Mouse (Mus musculus) lung, postnatal 10 days (tissue): ENCODE measurements around the gene AI481877.
A peak's percentile ranks its signal among the peaks of the same experiment; 100 is the strongest.

Experiments
- DNase-seq: peaks from one replicate; pipeline ENCODE4 v3.0.0; 2021

Gene AI481877

DNA sequence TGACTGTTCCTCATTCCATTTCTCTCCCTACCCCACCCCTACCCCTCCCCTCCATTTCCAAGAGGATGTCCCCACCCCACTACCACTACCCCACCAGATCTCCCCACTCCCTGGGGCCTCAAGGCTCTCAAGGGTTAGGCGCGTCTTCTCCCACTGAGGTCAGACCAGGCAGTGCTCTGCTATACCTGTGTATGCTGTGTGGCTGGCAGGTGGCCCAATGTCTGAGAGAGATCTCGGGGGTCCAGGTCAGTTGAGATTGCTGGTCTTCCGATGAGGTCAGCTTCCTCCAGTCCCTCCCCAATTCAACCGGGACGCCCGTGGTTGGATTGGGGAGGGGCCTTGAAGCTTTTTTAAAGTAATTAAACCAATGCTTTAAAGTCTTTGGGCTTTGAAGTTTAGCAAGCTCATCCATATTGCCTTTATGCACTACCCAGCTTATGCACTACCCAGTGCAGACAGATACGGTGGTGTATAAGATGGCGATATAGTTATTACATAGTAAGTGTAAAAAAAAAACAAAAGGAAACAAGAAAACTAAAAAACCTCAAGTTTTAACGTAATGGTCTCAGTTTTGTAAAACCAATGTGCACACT lies 104.4 kb downstream of the AI481877 start:
- peak; percentile 14 for DNase-seq

DNA sequence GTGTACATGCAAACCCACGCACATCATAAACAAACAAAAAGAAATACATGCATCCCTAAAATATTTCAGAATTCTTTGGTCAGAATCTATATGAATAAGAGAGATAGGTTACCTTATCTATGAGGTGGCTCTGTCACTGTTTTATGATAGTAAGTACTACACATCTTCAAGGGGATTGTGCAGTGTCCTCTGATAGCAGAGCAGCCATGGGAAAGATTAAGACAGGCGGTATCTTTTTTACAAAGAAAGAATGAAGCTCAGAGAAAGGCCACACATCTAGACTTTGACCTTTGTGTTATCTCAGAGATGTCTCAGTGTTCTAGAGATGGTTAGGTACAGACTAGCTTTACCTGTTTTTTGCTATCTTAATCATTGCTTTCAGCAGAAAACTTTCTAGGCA lies 121.9 kb downstream of the AI481877 start:
- DNase-seq: no peak

DNA sequence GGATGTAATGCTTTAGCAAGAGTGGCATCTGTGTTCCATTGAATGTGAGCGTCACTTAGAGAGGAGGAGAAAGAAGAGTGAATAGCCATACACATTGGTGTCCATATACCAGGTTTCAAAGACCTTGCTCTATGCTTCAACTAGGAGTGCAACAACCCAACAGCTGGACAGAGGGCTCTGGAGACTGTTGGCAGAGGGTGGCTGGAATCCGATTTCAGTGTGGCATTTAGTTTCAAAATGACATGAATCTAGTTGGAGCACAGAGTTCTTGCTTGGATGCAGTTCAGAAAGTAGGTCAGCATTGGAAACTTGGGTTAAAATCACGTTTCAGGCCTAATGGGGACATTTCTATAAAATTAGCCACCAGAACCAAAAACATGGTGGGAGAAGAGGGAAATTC lies 123.6 kb downstream of the AI481877 start:
- DNase-seq: no peak

GRCm38 (mm10) chr4:59011446-59011845 lies 127.3 kb downstream of the AI481877 start:
- no peak for DNase-seq

- DNase-seq: no peak
Measured at GRCm38 (mm10) chr4:59009696-59010095, 129.1 kb downstream of the AI481877 start.

DNA sequence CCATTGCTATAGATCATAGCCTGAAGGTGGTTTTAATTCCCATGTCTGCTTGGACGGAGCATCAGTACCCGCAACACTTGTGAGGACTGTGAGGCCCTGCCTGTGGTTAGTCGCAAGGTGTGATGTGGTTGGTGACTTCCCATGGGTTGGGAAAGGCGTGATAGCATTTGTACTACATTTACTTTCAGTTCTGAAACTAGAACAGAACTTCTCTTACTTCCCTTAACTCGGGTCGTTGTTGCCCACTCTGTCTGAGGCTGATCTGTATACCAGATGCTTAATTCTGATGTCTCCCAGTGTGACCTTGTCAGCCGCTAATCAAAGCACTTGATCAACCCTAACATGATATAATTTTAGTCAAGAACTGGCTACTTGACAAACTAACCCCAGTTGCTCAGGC lies 129.6 kb downstream of the AI481877 start:
- no peak for DNase-seq

GRCm38 (mm10) chr4:59007974-59008373 lies 130.8 kb downstream of the AI481877 start:
- DNase-seq: no peak

- DNase-seq: no peak
Measured at GRCm38 (mm10) chr4:59007016-59007415, 131.8 kb downstream of the AI481877 start.

- no peak for DNase-seq
Measured at GRCm38 (mm10) chr4:59006211-59006610, 132.6 kb downstream of the AI481877 start.

- no peak for DNase-seq
Measured at GRCm38 (mm10) chr4:59003806-59004200, 135.0 kb downstream of the AI481877 start.

DNA sequence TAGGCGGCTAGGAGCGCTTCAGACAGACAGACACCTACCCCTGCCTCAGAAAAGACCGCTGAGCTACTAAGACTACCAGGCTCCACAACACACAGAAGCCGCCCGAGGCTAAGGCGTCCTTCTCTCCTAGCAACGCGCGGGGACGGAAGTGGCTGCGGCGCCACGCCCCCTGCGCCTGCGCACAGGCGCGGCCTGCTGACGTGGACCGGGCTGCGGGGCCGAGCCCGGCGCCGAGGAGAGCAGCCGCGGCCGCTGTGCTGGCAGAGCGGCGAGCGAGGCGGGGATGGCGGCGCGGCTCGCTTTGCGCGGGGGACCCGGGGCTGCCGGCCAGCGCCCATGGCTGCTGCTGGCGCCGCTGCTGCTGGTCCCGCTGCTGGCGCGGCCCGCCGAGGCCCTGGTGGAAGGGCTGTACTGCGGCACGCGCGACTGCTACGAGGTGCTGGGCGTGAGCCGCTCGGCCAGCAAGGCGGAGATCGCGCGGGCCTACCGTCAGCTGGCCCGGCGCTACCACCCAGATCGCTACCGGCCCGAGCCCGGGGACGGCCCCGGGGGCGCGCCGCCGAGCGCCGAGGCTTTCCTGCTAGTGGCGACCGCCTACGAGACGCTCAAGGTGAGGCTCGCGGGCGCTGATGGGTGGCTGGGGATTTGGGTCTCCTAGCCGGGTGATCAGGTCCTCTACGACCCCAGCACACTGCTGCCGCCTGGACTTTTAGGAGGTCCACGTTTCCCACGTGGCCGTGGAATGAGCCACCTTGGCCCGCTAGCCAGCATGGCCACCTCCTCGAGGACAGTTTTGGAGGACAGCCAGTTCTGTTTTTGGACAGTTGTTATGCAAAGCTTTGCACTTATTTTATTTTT lies 135.6 kb downstream of the AI481877 start, which contains the start of gene Gm20503:
Gm20503 (plus strand) TSS at position 263 of the 858 bp plus-strand sequence.
- DNase-seq: peak; percentile 94

DNA sequence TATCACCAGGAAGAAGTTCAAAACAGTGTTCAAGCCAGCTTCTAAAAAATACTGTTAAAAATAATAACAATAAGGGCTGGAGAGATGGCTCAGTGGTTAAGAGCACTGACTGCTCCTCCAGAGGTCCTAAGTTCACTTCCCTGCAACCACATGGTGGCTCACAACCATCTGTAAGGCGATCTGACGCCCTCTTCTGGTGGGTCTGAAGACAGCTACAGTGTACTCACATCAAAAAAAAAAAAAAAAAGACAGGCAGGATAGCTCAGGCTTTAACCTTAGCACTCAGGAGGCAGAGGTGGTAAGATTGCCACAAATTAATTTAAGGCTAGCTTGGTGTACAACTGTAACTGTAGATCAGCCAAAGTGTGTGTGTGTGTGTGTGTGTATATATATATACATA lies 138.2 kb downstream of the AI481877 start:
- DNase-seq: peak; percentile 56

GRCm38 (mm10) chr4:58999686-59000085 lies 139.1 kb downstream of the AI481877 start:
- DNase-seq: peak; percentile 84

GRCm38 (mm10) chr4:58998688-58999087 lies 140.1 kb downstream of the AI481877 start:
- no peak for DNase-seq

DNA sequence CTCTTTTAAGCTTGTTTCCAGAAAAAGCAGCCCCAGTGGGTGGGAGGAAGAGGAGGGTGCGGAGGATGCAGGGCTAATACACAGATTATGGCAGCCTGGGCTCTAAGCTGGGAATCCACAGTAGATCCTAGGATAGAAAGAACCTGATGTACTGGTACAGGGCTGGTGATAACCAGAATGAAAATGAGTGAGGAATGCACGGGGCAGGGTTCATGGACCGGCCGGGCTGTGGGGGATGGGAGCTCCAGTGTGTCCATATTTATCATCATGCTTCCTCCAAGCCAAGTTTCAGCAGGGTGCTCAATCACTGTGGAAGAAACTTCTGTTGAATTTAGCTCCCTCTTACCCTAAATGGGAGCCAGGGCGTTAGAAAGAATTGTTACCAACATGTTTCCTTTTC lies 141.7 kb downstream of the AI481877 start:
- no peak for DNase-seq

GRCm38 (mm10) chr4:58995251-58995693 lies 143.5 kb downstream of the AI481877 start:
- DNase-seq: no peak

- DNase-seq: no peak
Measured at GRCm38 (mm10) chr4:58994762-58995161, 144.0 kb downstream of the AI481877 start, which contains the start of gene Dnajc25. TSS of gene Dnajc25 (plus strand) at chr4:58995062.
